Mouse (Mus musculus): ENCODE data around the gene Cbx2.

Gene Cbx2

DNA sequence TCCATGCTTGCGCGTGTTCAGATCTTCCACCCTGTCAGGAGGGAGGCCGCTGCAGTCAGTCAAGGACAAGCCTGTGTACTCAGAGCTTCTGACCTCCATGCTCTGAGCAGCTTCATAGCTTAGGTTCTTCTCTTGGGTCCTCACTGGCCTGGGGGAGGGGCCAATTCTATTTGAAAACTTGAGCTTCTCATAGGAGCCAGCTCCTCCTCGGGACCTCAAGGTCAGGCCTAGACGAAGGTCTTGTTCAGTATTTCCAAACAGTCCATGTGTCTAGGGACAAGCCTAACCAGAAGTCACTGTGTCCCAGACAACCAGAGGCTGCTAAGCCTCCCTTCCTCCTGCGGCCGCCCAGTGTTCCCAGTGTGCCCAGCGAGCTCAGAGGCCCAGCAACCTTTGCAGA is 44.1 kb downstream of the Cbx2 start:
- DNase-seq: no peak

DNA sequence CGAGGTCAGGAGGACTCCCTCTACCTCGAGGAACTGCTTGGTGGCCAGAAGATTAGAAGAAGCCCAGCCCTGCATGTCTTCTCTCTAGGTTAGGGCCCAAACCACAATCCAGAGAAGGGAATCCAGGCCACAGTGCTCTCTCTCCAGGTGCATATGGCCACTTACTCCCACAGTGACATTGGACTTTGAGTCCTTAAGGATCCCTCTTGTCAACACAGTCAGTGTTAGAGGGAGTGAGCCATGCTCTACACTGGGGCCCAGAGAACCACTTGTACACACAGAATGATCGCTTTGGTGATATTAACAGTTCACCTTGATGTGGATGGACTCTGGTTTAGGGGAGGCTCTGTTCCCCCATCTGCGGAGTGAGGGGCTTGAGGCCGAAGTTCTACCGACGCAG is 49.5 kb downstream of the Cbx2 start:
- no peak for DNase-seq

DNA sequence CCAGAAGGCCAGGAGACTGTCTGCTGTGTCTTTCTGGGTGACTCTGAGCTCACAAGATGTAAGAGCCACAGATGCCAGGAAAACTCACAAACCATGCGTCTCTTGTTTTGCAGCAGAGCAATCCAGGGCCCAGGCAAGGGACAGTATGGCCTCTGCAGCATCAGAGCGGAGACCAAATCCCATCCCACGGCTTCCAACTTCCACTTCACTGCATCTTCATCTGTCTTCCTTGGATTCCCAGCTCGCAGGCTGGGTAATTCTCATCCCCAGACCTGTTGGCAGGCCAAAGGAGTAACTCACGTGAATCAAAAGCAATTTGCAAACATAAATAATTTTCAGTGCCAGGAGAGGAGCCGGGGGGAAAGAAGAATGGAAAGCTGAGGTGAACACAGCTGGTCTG is 50.2 kb downstream of the Cbx2 start:
- no peak for DNase-seq

DNA sequence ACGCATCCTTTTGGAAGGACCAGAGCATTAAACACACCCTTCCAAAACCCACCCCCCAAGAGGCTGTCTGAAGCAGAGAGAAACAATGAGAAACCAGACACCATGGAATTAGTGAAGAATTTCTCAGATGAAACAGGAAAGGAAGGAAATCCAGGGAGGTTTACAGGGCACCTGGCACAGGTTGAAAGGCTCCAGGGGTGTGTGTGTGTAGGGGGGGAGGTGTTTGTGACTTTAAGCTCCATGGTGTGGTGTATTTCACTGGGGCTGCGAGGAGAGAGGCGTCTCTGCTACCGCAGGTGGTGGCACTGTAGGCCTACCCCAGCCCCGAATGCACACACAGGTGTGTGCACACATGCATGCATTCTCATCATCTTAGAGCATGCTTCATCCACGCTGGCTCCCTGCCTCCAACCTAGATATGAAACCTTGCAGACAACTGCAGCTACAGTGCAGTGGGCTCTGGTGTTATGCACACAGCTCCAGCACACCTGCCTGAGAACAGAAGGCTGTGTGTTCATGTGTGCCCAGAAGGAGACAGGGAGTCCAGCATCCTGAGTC is 51.2 kb downstream of the Cbx2 start:
- no peak for DNase-seq

DNA sequence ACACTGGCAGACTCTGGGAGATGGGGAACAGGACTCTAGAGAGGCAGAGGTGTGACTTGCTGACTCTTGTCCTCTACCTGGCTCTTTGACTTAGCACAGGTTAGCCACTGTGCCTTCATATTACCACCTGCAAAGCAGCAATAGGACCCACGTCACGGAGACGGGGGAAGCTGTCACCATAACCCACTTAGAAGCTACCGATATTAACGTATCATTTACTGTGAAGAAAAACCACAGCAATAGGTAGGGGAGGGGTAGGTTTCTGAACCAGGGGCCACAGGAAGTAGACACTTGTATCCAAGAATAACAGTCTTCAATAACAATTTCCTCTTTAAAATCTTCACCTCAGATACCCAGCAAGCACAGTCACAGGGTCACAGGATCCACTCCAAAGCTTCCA is 53.0 kb downstream of the Cbx2 start:
- DNase-seq: no peak

DNA sequence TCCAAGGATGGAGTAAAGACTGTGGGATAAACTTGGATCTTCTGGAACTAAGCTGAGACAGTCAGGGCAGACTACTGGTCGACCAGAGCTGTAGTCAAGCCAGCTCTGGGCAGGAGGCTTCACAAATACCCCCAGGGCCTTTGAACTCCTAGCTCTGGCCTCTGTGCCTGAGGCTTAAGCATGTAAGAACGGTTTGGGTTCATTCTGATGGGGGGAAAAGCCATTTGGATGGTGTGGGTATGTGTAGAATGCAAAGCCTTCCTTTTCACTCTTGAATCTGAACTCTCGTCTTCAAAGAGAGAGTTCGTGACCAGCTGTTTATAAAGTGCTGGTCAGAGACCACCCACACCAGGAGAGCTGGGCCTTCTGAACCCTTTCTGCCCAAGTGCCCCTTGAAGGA is 55.0 kb downstream of the Cbx2 start:
- no peak for DNase-seq

DNA sequence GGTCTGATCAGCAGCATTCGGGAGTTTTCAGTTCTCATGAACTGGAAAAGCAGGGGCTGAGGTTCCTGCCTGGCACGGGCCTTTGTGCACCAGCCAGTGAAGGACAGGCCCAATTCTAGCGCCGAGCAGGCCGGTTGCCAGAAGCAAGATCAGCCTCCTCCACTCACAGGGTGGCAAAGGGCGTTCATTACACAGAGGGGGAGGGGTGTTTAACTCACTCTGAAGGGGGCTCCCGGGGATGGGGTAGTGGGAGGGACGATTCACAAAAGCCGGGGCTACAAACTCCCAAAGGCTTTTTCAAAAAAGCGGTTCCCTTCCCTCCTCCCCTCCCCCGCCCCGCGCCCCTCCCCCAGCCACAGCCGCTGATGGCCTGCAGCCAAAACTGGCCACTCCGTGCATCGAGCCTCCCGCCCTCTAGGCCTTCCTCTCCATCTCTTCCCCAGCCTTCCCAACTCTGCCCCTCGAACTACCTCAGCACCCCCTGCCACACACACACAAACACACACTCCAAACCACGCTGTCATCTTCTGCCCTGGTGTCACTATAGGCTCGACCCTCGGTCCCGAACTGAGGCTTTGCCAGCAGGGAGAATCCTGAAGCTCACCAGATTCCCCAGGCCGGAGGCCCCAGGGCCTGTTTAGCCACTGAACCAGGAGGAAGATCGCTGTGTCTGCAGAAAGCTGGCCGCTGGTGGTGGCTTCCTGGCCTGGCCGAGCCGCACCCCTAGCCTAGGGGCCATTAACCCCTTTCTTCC is 56.1 kb downstream of the Cbx2 start:
- DNase-seq: peak; percentile 35

DNA sequence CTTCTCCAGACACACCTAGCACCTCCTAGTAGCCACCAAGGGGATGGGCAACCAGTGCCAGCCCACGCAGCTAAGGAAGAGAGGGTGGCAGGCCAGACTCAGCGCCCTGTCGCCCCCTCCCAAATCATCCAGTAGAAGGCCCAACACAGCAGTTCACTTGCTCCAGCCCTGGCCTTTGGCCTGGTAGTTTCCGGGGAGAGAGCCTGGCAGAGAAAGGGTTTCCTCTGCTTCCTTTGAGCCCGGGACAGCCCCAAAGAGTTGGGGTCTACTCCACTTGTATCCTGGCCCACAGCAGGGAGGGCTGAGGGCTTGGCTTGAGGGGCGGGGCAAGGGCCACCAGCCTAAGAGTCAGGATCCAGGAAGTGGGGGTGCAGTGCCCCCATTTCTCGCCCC is 56.7 kb downstream of the Cbx2 start:
- DNase-seq: no peak

DNA sequence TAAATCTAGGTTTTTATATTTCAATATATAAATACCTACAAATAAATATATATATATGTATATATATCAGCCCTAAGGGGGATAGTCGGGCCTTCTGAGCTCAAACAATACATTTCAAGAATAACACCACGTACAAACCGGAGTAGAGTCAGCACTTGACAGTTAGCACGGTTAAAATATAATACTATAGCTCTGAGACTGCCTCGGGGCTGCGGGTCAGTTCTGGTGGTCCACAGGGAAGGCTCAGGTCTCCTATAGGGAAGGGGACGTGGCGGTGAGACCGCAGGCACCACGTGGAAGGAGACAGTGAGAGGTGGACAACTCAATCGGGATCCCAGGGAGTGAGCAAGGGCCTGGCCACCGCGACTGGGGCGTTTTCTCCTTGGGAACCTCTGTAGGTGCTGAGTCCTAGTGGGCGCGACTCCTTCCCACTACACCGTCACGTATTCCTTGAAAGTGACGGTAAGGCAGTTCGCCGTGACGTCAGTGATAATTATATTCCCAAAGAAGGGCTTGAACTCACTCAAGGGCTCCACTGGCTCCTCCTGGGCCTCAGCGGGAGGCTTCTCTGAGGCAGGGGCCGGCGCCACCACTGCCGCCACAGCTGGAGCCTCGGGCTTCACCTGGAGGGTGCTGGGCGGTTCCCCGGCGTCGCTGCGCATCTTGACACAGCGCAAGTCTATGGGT is 57.8 kb downstream of the Cbx2 start:
- DNase-seq: no peak

All from right cerebral cortex, adult 18-20 months (tissue).